Mouse (Mus musculus): ENCODE results near the gene Taldo1. TPM values are rescaled to one million over a fixed set of nuclear protein-coding genes. Genes with fewer than 3 reads are reported as not detected.
"Not testable (repeated sequence)": the region's sequence is repeated elsewhere in the genome, so short reads cannot be mapped to it uniquely, and the experiment has no call there.

Taldo1 gene
- polyA plus RNA-seq, 1 experiment = not detected

- WGBS = 90% methylated on average over 7 of the region's 7 CpGs
- Histone ChIP-seq H3K4me3 (ENCODE audit: insufficient read depth, low read depth, low read length) (no peak overlapping the region), H3K27ac (ENCODE audit: insufficient read depth, low read depth, low read length) (no peak overlapping the region), H3K4me1 (ENCODE audit: control insufficient read depth, insufficient read depth, low read length) (peaks cover 3% of the 10 kb centered on the region; the same call in 1 of the 2 replicates)
- TF ChIP-seq POLR2A (IDR thresholded peaks at IDR 0.05; ENCODE audit: insufficient read depth, low read depth, low read length) (no peak), CTCF (IDR thresholded peaks at IDR 0.05; ENCODE audit: insufficient read depth, low read depth, low read length) (no peak)
Observed at GRCm38 (mm10) chr7:141394158-141394557, 2.2 kb downstream of the Taldo1 start.

GRCm38 (mm10) chr7:141394771-141395170, 2.8 kb downstream of the Taldo1 start:
- Histone ChIP-seq H3K4me3 (ENCODE audit: insufficient read depth, low read depth, low read length) (no peak overlapping the region), H3K4me1 (ENCODE audit: control insufficient read depth, insufficient read depth, low read length) (peaks cover 3% of the 10 kb centered on the region; the same call in 1 of the 2 replicates), H3K27ac (ENCODE audit: insufficient read depth, low read depth, low read length) (no peak overlapping the region)
- TF ChIP-seq POLR2A (IDR thresholded peaks at IDR 0.05; ENCODE audit: insufficient read depth, low read depth, low read length) (no peak), CTCF (IDR thresholded peaks at IDR 0.05; ENCODE audit: insufficient read depth, low read depth, low read length) (peak; percentile 73)
- WGBS = 16% methylated on average over 6 of the region's 6 CpGs

DNA sequence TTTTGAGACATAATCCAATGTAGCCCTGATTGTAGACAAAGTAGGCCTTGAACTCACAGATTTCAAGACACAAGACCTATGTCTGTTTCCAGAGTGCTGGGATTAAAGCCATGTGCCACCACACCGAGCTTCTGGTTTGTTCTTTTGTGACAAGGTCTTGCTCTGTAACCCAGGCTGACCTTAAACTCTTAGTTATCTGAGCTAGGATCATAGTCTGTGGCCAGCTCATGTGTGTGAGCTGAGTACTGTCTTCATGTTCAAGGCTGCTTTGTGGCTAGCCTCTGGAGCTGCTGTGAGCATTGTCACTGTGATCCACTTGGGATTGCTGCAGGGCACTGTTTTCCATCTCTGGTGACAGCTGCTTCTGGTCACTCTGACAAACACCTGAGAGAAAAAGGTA, 3.3 kb downstream of the Taldo1 start:
- no peak for TF ChIP-seq CTCF (IDR thresholded peaks at IDR 0.05; ENCODE audit: insufficient read depth, low read depth, low read length)
- TF ChIP-seq POLR2A (IDR thresholded peaks at IDR 0.05; ENCODE audit: insufficient read depth, low read depth, low read length) = no peak

GRCm38 (mm10) chr7:141403305-141403704, 11.3 kb downstream of the Taldo1 start:
- Histone ChIP-seq H3K4me3 (ENCODE audit: insufficient read depth, low read depth, low read length) (no peak overlapping the region), H3K4me1 (ENCODE audit: control insufficient read depth, insufficient read depth, low read length) (no peaks in the 10 kb centered on the region), H3K27ac (ENCODE audit: insufficient read depth, low read depth, low read length) (no peak overlapping the region)
- 34% methylated on average over 5 of the region's 5 CpGs for WGBS
- TF ChIP-seq POLR2A (IDR thresholded peaks at IDR 0.05; ENCODE audit: insufficient read depth, low read depth, low read length) (no peak), CTCF (IDR thresholded peaks at IDR 0.05; ENCODE audit: insufficient read depth, low read depth, low read length) (0 out of 2 replicates have a peak, but pooled peaks have one; percentile 23)

More for the DNA sequence above, 3.3 kb downstream of the Taldo1 start:
- H3K4me3 ChIP-seq (ENCODE audit: insufficient read depth, low read depth, low read length) = no peak overlapping the region
- WGBS = 79% methylated on average over 1 of the region's 1 CpGs
- no peak overlapping the region for H3K27ac ChIP-seq (ENCODE audit: insufficient read depth, low read depth, low read length)
- H3K4me1 ChIP-seq (ENCODE audit: control insufficient read depth, insufficient read depth, low read length) = peaks cover 3% of the 10 kb centered on the region; the same call in 1 of the 2 replicates

- H3K4me1 ChIP-seq (ENCODE audit: control insufficient read depth, insufficient read depth, low read length) = peaks cover 8% of the 10 kb centered on the region
- no peak overlapping the region for H3K27ac ChIP-seq (ENCODE audit: insufficient read depth, low read depth, low read length)
- H3K4me3 ChIP-seq (ENCODE audit: insufficient read depth, low read depth, low read length) = no peak overlapping the region
- WGBS = 71% methylated on average over 4 of the region's 4 CpGs
- TF ChIP-seq CTCF (IDR thresholded peaks at IDR 0.05; ENCODE audit: insufficient read depth, low read depth, low read length) = no peak
- TF ChIP-seq POLR2A (IDR thresholded peaks at IDR 0.05; ENCODE audit: insufficient read depth, low read depth, low read length) = no peak
Observed at GRCm38 (mm10) chr7:141405466-141405865, 13.5 kb downstream of the Taldo1 start.

- not testable (repeated sequence) for H3K4me3 ChIP-seq (ENCODE audit: insufficient read depth, low read depth, low read length)
- WGBS = 96% methylated on average over 7 of the region's 7 CpGs
Observed at GRCm38 (mm10) chr7:141407670-141408069, 15.7 kb downstream of the Taldo1 start.

GRCm38 (mm10) chr7:141408833-141409232, 16.8 kb downstream of the Taldo1 start:
- WGBS = 9% methylated on average over 11 of the region's 11 CpGs
- TF ChIP-seq POLR2A (IDR thresholded peaks at IDR 0.05; ENCODE audit: insufficient read depth, low read depth, low read length) (no peak), CTCF (IDR thresholded peaks at IDR 0.05; ENCODE audit: insufficient read depth, low read depth, low read length) (peak; percentile 73; the same call in 1 of the 2 replicates)
- Histone ChIP-seq H3K4me1 (ENCODE audit: control insufficient read depth, insufficient read depth, low read length) (peaks cover 19% of the 10 kb centered on the region), H3K4me3 (ENCODE audit: insufficient read depth, low read depth, low read length) (no peak overlapping the region), H3K27ac (ENCODE audit: insufficient read depth, low read depth, low read length) (no peak overlapping the region)

More at GRCm38 (mm10) chr7:141407670-141408069, 15.7 kb downstream of the Taldo1 start:
- H3K4me1 ChIP-seq (ENCODE audit: control insufficient read depth, insufficient read depth, low read length) = peaks cover 15% of the 10 kb centered on the region
- not testable (repeated sequence) for H3K27ac ChIP-seq (ENCODE audit: insufficient read depth, low read depth, low read length)

GRCm38 (mm10) chr7:141410631-141411030, 18.6 kb downstream of the Taldo1 start:
- H3K4me3 ChIP-seq (ENCODE audit: insufficient read depth, low read depth, low read length) = no peak overlapping the region
- H3K27ac ChIP-seq (ENCODE audit: insufficient read depth, low read depth, low read length) = no peak overlapping the region
- peaks cover 21% of the 10 kb centered on the region for H3K4me1 ChIP-seq (ENCODE audit: control insufficient read depth, insufficient read depth, low read length)
- TF ChIP-seq POLR2A (IDR thresholded peaks at IDR 0.05; ENCODE audit: insufficient read depth, low read depth, low read length) (no peak), CTCF (IDR thresholded peaks at IDR 0.05; ENCODE audit: insufficient read depth, low read depth, low read length) (no peak)
- 61% methylated on average over 8 of the region's 8 CpGs for WGBS

DNA sequence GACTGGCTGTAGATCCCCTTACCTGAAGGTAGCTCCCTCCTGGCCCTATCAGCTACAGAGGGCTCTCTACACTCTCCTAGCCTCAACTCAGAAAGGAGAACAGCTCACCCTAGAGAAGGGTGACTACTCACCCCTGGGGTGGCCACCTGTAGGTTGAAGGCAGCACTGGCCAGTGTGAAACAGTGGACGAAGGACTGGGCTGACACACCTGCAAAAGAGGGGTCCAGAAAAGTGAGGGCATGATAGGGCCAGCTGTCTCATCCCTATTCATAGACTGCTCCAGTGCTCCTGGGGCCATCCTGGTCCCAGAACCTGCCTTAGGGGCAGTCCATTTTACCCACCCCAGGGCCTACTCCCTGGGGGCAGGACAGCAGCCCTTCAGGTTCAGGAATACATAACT, 19.7 kb downstream of the Taldo1 start:
- WGBS = 88% methylated on average over 1 of the region's 1 CpGs
- peaks cover 21% of the 10 kb centered on the region for H3K4me1 ChIP-seq (ENCODE audit: control insufficient read depth, insufficient read depth, low read length)
- no peak overlapping the region for H3K27ac ChIP-seq (ENCODE audit: insufficient read depth, low read depth, low read length)
- H3K4me3 ChIP-seq (ENCODE audit: insufficient read depth, low read depth, low read length) = no peak overlapping the region
- TF ChIP-seq CTCF (IDR thresholded peaks at IDR 0.05; ENCODE audit: insufficient read depth, low read depth, low read length) = no peak
- no peak for TF ChIP-seq POLR2A (IDR thresholded peaks at IDR 0.05; ENCODE audit: insufficient read depth, low read depth, low read length)

DNA sequence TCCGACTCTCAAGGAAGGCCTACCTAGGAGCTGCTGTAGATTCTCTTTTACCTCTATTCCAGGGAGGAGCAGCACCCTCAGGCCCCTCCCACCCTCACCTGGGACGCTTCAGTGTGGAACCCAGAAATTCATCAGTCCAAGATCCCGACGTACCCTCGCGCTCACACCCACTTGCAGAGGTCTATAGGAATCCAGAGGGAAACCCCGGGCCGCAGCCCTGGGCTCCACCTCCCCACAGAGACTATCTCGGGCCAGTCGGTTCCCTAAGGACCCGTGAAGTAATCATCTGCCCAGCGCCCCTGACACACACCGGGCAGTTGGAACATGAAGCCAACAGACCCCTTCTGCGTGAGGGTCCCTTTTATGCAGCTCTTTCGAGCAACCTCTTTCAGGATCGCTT, 21.3 kb downstream of the Taldo1 start:
- TF ChIP-seq CTCF (IDR thresholded peaks at IDR 0.05; ENCODE audit: insufficient read depth, low read depth, low read length) = no peak
- TF ChIP-seq POLR2A (IDR thresholded peaks at IDR 0.05; ENCODE audit: insufficient read depth, low read depth, low read length) = no peak
- Histone ChIP-seq H3K27ac (ENCODE audit: insufficient read depth, low read depth, low read length) (peak overlapping the region; percentile 68), H3K4me3 (ENCODE audit: insufficient read depth, low read depth, low read length) (peak overlapping the region; percentile 94), H3K4me1 (ENCODE audit: control insufficient read depth, insufficient read depth, low read length) (peaks cover 21% of the 10 kb centered on the region)
- WGBS = 2% methylated on average over 16 of the region's 16 CpGs
